22 mouse cellular contexts compared by ENCODE assay signal in the genomic region with DNA sequence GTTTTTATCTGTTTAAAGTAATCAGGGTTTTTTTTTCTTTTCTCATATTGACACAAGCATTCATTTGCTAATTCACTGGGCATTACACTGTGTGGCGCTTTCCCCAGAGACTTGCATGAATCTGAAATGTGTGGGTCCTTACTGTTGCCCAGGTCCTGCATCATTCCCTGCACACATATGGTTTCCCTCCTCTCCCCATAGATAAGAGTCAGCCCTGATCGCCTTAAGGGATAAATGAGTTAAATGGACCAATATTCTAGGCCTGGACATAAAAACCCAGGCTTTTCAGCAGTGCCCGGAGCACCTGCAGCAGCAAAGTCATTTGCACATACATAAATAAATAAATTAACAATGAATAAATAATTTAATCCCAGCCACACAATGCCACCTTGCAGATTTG. TPM values are rescaled to one million over a fixed set of nuclear protein-coding genes. Genes with fewer than 3 reads are reported as not detected.
DNase-seq lines count a peak whose midpoint lies in the region; ATAC-seq and TF ChIP-seq lines count a peak whose summit lies in the region.
"Had no signal": no experiment of that assay in that cellular context is flagged by ENCODE, and none has a peak within 500 bp of the region (broad histone marks: within the 10 kb centered on the region; RNA-seq: fewer than 3 reads in every experiment).

No protein-coding gene starts in this region.

- 45% methylated on average over 3 of the region's 3 CpGs for WGBS in hindbrain, embryonic 12.5 days
- 35% methylated on average over 3 of the region's 3 CpGs for WGBS in hindbrain, embryonic 16.5 days
- 23% methylated on average over 3 of the region's 3 CpGs for WGBS in midbrain, embryonic 14.5 days
- 24% methylated on average over 3 of the region's 3 CpGs for WGBS in midbrain, embryonic 15.5 days

- TF ChIP-seq CTCF in brain, embryonic 14.5 days (IDR thresholded peaks at IDR 0.05; ENCODE audit: borderline replicate concordance, extremely low read depth, insufficient read depth, insufficient read length), result no peak

- no peaks in the 10 kb centered on the region for H3K36me3 ChIP-seq in hindbrain, embryonic 12.5 days
- no peaks in the 10 kb centered on the region for H3K36me3 ChIP-seq in hindbrain, embryonic 16.5 days (ENCODE audit: control insufficient read depth, insufficient read depth, low read length)
- H3K36me3 ChIP-seq in midbrain, embryonic 14.5 days (ENCODE audit: control insufficient read depth, insufficient read depth, low read length), result no peaks in the 10 kb centered on the region
- H3K36me3 ChIP-seq in midbrain, embryonic 15.5 days (replicated peaks), result no peaks in the 10 kb centered on the region
- H3K36me3 ChIP-seq: embryonic facial prominence, embryonic 13.5 days; heart, embryonic 12.5 days; hindbrain, embryonic 15.5 days had no signal

- H3K4me3 ChIP-seq in hindbrain, embryonic 12.5 days, result no peak overlapping the region
- H3K4me3 ChIP-seq in hindbrain, embryonic 16.5 days (ENCODE audit: low read length), result no peak overlapping the region
- H3K4me3 ChIP-seq in midbrain, embryonic 14.5 days (replicated peaks; ENCODE audit: low read depth, low read length), result no peak overlapping the region
- no peak overlapping the region for H3K4me3 ChIP-seq in midbrain, embryonic 15.5 days
- H3K4me3 ChIP-seq: embryonic facial prominence, embryonic 13.5 days; gastrocnemius, adult 2 months; heart, embryonic 12.5 days; hindbrain, embryonic 15.5 days had no signal

- no peak overlapping the region for H3K4me2 ChIP-seq in hindbrain, embryonic 12.5 days (replicated peaks)
- no peak overlapping the region for H3K4me2 ChIP-seq in hindbrain, embryonic 16.5 days (ENCODE audit: low read length)
- no peak overlapping the region for H3K4me2 ChIP-seq in midbrain, embryonic 14.5 days (ENCODE audit: low read length)
- no peak overlapping the region for H3K4me2 ChIP-seq in midbrain, embryonic 15.5 days
- H3K4me2 ChIP-seq: embryonic facial prominence, embryonic 13.5 days; hindbrain, embryonic 15.5 days had no signal

- peak; percentile 40; the same call in 1 of the 2 replicates for ATAC-seq in hindbrain, embryonic 12.5 days (ENCODE audit: low FRiP score)
- ATAC-seq in hindbrain, embryonic 16.5 days, result no peak
- ATAC-seq in midbrain, embryonic 14.5 days (ENCODE audit: low FRiP score, low TSS enrichment), result no peak
- ATAC-seq in midbrain, embryonic 15.5 days (replicated peaks), result no peak
- ATAC-seq: inflammation-experienced regulatory T-cells, adult 6 months; intestine, postnatal 0 days had no signal

- H3K9ac ChIP-seq in hindbrain, embryonic 12.5 days, result no peak overlapping the region
- no peak overlapping the region for H3K9ac ChIP-seq in hindbrain, embryonic 16.5 days (ENCODE audit: low read depth, low read length)
- no peak overlapping the region for H3K9ac ChIP-seq in midbrain, embryonic 14.5 days (replicated peaks; ENCODE audit: low read length)
- no peak overlapping the region for H3K9ac ChIP-seq in midbrain, embryonic 15.5 days
- H3K9ac ChIP-seq: embryonic facial prominence, embryonic 13.5 days; heart, embryonic 12.5 days; hindbrain, embryonic 15.5 days had no signal

- no peak for TF ChIP-seq POLR2A in brain, embryonic 14.5 days (IDR thresholded peaks at IDR 0.05; ENCODE audit: borderline replicate concordance, extremely low read depth, insufficient read depth, insufficient read length, poor library complexity, severe bottlenecking)

- H3K9me3 ChIP-seq in hindbrain, embryonic 12.5 days (replicated peaks), result no peaks in the 10 kb centered on the region
- H3K9me3 ChIP-seq in hindbrain, embryonic 16.5 days (ENCODE audit: control insufficient read depth, low read length), result no peaks in the 10 kb centered on the region
- H3K9me3 ChIP-seq in midbrain, embryonic 14.5 days (ENCODE audit: control insufficient read depth, low read length), result no peaks in the 10 kb centered on the region
- no peaks in the 10 kb centered on the region for H3K9me3 ChIP-seq in midbrain, embryonic 15.5 days
- H3K9me3 ChIP-seq: embryonic facial prominence, embryonic 13.5 days; heart, embryonic 12.5 days; hindbrain, embryonic 15.5 days had no signal

- peaks cover 4% of the 10 kb centered on the region; the same call in 1 of the 2 replicates for H3K4me1 ChIP-seq in hindbrain, embryonic 12.5 days
- 0 out of 2 replicates have a peak, but pooled peaks cover 2% of the 10 kb centered on the region for H3K4me1 ChIP-seq in hindbrain, embryonic 16.5 days (ENCODE audit: control insufficient read depth, insufficient read depth, low read depth, low read length)
- H3K4me1 ChIP-seq in midbrain, embryonic 14.5 days (ENCODE audit: control insufficient read depth, insufficient read depth, low read length), result peaks cover 9% of the 10 kb centered on the region; the same call in 1 of the 2 replicates
- peaks cover 3% of the 10 kb centered on the region for H3K4me1 ChIP-seq in midbrain, embryonic 15.5 days
- H3K4me1 ChIP-seq: embryonic facial prominence, embryonic 13.5 days; hindbrain, embryonic 15.5 days had no signal

- intact Hi-C loops in heart, postnatal 10 days (cut with DNase I), result no loop called here

- no peak overlapping the region for H3K27ac ChIP-seq in hindbrain, embryonic 12.5 days
- no peak overlapping the region for H3K27ac ChIP-seq in hindbrain, embryonic 16.5 days (ENCODE audit: low read depth, low read length)
- H3K27ac ChIP-seq in midbrain, embryonic 14.5 days (replicated peaks; ENCODE audit: low read depth, low read length), result no peak overlapping the region
- H3K27ac ChIP-seq in midbrain, embryonic 15.5 days, result no peak overlapping the region
- H3K27ac ChIP-seq: embryonic facial prominence, embryonic 13.5 days; gastrocnemius, adult 2 months; hindbrain, embryonic 15.5 days had no signal

- DNase-seq in heart, adult 11 months, result peak; percentile 44
- DNase-seq in heart, postnatal 10 days, result no peak
- DNase-seq in midbrain, embryonic 14.5 days, result peak; percentile 54
- DNase-seq in brain, embryonic 14.5 days (ENCODE audit: low read depth), result peak; percentile 60
- no peak for DNase-seq in adrenal gland, postnatal 4 days (ENCODE audit: low spot score in 2 of 2)
- DNase-seq: adrenal gland, adult 8-10 months; cerebellum, adult 11-12 months; cerebellum, adult 9-10 months; gastrocnemius, postnatal 25 days had no signal

- peaks cover 10% of the 10 kb centered on the region for H3K27me3 ChIP-seq in hindbrain, embryonic 12.5 days
- H3K27me3 ChIP-seq in hindbrain, embryonic 16.5 days (replicated peaks; ENCODE audit: control insufficient read depth, insufficient read depth, low read length), result no peaks in the 10 kb centered on the region
- no peaks in the 10 kb centered on the region for H3K27me3 ChIP-seq in midbrain, embryonic 14.5 days (ENCODE audit: control insufficient read depth, insufficient read depth, low read length)
- H3K27me3 ChIP-seq in midbrain, embryonic 15.5 days (replicated peaks), result no peaks in the 10 kb centered on the region
- H3K27me3 ChIP-seq: embryonic facial prominence, embryonic 13.5 days; heart, embryonic 12.5 days had no signal

RNA-seq across cellular contexts. Expression of a gene that starts 24.3 kb away (rescaled TPM):
- not detected for total RNA-seq in heart, postnatal 10 days (2021)
- polyA plus RNA-seq in hindbrain, embryonic 12.5 days (2016; fragmentation: Nextera tagmentation; extraction: Ambion mirVana), result 1.2 and 2.8 TPM in 2 replicates
- polyA plus RNA-seq in hindbrain, embryonic 16.5 days (2015; fragmentation: Nextera tagmentation; extraction: Ambion mirVana), result 1.0 TPM in 1 of 2 replicates, not detected in the other
- 9.6 and 10.2 TPM in 2 replicates for polyA plus RNA-seq in midbrain, embryonic 14.5 days (2014; fragmentation: Nextera tagmentation; extraction: Ambion mirVana)
- polyA plus RNA-seq in midbrain, embryonic 15.5 days (2015; fragmentation: Nextera tagmentation; extraction: Ambion mirVana), result 5.4 and 5.8 TPM in 2 replicates
- 3.7 and 7.2 TPM in 2 replicates for polyA plus RNA-seq in brain, embryonic 14.5 days (2012; rRNA removed)
- under 1 TPM in 1 of 2 experiments, not detected in 1; 0.23 TPM for total RNA-seq in adrenal gland, postnatal 4 days (2021)
- total RNA-seq: adrenal gland, postnatal 36 days; ES-E14; granulocyte monocyte progenitor cell, adult 5-6 weeks had no signal
- polyA plus RNA-seq: embryonic facial prominence, embryonic 13.5 days; heart, embryonic 12.5 days; heart, embryonic 16.5 days; inflammation-experienced regulatory T-cells, adult 6 months; intestine, postnatal 0 days had no signal

RNA-seq across cellular contexts. Expression of a gene that starts 59.1 kb away (rescaled TPM):
- total RNA-seq in heart, postnatal 10 days (2021), result 1,000 to 10,000 TPM; 3,766 to 3,984 TPM
- 561 and 574 TPM in 2 replicates for polyA plus RNA-seq in hindbrain, embryonic 12.5 days (2016; fragmentation: Nextera tagmentation; extraction: Ambion mirVana)
- polyA plus RNA-seq in hindbrain, embryonic 16.5 days (2015; fragmentation: Nextera tagmentation; extraction: Ambion mirVana), result 1,030 and 1,170 TPM in 2 replicates
- polyA plus RNA-seq in midbrain, embryonic 14.5 days (2014; fragmentation: Nextera tagmentation; extraction: Ambion mirVana), result 795 and 885 TPM in 2 replicates
- 811 and 847 TPM in 2 replicates for polyA plus RNA-seq in midbrain, embryonic 15.5 days (2015; fragmentation: Nextera tagmentation; extraction: Ambion mirVana)
- polyA plus RNA-seq in brain, embryonic 14.5 days (2012; rRNA removed), result 541 and 572 TPM in 2 replicates
- total RNA-seq in adrenal gland, postnatal 4 days (2021), result 100 to 1,000 TPM; 273 to 285 TPM

Comparison
In these comparisons a context has a peak if more than half of its experiments do, and no peak if none do; other contexts are left out.
1. DNase-seq: peak in heart, adult 11 months (single experiment), midbrain, embryonic 14.5 days (single experiment) and brain, embryonic 14.5 days (single experiment); none in heart, postnatal 10 days (0 of 2) and adrenal gland, postnatal 4 days (0 of 2).